Mouse (Mus musculus) spleen, adult 2 months (tissue): ENCODE data around the gene Nckap5.

ENCODE experiments used
- CTCF ChIP-seq: fragments of 200-500 bp; IDR thresholded peaks from 2 replicates; pipeline ENCODE4 v1.5.1; 2011; ENCODE audit warnings: mild to moderate bottlenecking, inconsistent platforms; ENCODE audit not compliant: insufficient read depth, insufficient read length, insufficient replicate concordance; ENCODE audit errors: extremely low read depth
- POLR2A ChIP-seq: fragments of 200-500 bp; IDR thresholded peaks from 2 replicates; pipeline ENCODE4 v1.6.1; 2011; ENCODE audit warnings: low read depth, low read length, inconsistent platforms

GRCm38 (mm10) chr1:126301129-126301528 lies 529.5 kb downstream of the Nckap5 start:
- TF ChIP-seq CTCF (no peak), POLR2A (no peak)
